Mouse (Mus musculus) left cerebral cortex, adult 2 months (tissue): ENCODE results near the gene Atp10a. TPM values are rescaled to one million over a fixed set of nuclear protein-coding genes. Genes with fewer than 3 reads are reported as not detected.

Experiments used
- DNase-seq, 2 experiments: peaks; one replicate each; pipeline ENCODE4 v3.0.0; 2021 to 2022; ENCODE audit warnings: low spot score in 2 of 2, mixed read lengths in 1 of 2; ENCODE audit errors: extremely low spot score in 1 of 2
- H3K27ac ChIP-seq: fragments of 200-600 bp; 2 replicates; pipeline ENCODE4 v1.8.1; 2022
- H3K4me3 ChIP-seq: fragments of 200-600 bp; 2 replicates; pipeline ENCODE4 v1.8.1; 2022
- CTCF ChIP-seq: fragments of 200-600 bp; IDR thresholded peaks from 2 replicates; pipeline ENCODE4 v1.8.1; 2022; ENCODE audit warnings: antibody characterized with exemption, mild to moderate bottlenecking, moderate library complexity
- intact Hi-C: fragments of 180-260 bp; cut with DNase I; formaldehyde crosslinking; loops from one replicate; pipeline ENCODE4 v1.15.1; 2025
- long read RNA-seq, 2 experiments: library from polyadenylated mRNA; stranded (forward); transcript quantifications; one replicate each; pipeline ENCODE4 v2.0.0; 2021; ENCODE audit warnings: borderline mapping rate in 2 of 2
- total RNA-seq, 2 experiments: library from RNA; stranded (reverse); gene quantifications; 2 replicates each; pipeline ENCODE4 v1.2.3; 2021

Gene Atp10a
- total RNA-seq, result 1 to 10 TPM; 8.8 to 9.2 TPM
- long read RNA-seq, experiment 1, full-length matches to known transcripts, result 18 of 24 reads
- long read RNA-seq, experiment 1, partial matches to known transcripts, result 1 of 24 reads
- long read RNA-seq, experiment 1, other reads (novel, unspliced or antisense), result 5 of 24 reads
- long read RNA-seq, experiment 2, full-length matches to known transcripts, result 15 of 25 reads
- long read RNA-seq, experiment 2, partial matches to known transcripts, result 5 of 25 reads
- long read RNA-seq, experiment 2, other reads (novel, unspliced or antisense), result 5 of 25 reads

DNA sequence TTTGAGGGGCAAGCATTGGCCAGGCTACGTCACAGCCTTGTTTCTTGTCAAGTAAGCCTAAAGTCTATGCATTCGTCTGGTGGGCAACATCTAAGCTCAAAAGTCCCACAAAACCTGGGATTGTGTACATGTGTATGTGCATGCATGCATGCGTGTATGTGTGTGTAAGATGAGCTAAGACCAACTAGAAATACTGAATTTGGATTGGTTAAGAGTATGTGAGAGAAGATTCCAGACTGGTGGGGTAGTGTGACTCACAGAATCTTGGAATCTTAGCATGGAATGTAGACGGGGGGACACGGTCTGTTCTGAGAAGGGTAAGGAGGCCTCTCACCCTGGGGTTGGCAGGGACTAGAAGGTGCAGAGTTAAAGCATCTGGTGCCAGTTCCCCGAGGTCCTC, at the start of gene Atp10a:
Gene Atp10a (plus strand): TSS at position 301 of the 400 bp plus-strand sequence.
- DNase-seq, result no peak
- TF ChIP-seq CTCF, result no peak
- Histone ChIP-seq H3K27ac (no peak within 1 kb of the TSS), H3K4me3 (no peak within 1 kb of the TSS)
- intact Hi-C loops, result no loop called here

DNA sequence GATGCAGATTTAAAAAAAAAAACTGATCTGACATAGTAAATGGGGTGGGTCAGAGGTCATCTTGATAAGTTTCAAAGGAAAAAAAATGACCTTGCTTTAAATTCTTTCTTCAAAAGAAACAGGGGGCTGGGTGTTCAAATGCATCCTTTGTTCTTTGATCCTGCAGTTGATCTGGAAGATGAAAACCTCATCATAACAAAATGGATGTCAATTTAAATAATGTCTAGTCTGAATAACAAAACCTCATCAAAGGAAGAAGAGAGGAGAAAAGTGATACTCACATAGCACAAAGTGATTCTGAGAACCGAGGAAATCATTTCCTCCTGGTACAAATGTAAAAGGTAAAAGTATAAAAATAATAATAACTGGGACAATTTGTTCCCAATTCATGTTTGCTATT, 37.9 kb upstream of the Atp10a start:
- intact Hi-C loops, result no loop called here
- no peak for TF ChIP-seq CTCF
- Histone ChIP-seq H3K4me3 (no peak overlapping the region), H3K27ac (no peak overlapping the region)
- no peak for DNase-seq

DNA sequence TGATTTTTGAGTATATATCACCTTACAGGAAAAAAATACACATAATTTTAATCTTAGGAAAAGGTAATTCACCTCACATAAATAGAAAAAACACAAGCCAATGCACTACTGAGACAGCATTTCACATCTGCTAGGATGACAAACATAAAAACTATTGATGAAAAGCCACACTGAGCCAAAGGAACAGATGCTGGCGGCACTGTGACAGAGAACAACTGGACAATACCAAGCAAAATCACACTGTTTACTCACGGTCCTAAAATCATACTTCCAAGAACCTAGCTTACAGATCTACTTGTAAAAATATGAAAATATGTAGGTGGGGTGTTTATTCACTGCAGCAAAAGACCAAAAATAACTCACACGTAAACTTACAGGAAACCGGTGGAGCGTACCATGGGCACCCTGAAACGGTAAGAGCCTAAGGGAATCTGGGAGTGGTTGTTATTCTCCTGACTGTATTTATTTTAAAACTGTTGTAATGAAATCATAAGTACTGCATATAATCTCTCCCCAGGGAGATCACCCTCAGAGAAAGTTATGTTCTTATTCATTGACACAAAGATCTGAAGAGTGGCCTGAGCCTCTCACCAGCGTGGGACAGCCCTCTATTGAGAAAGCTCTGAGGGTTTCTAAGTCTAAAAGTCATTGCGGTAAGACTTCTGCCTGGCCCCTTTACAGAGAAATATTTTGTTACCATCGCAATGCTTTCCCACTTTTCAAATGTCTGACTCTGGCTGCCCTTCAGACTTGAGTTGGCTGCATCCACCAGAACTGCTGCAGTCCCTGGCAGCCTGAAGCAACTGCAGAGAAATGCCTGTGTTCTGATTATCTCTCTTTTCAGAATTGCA, 29.4 kb upstream of the Atp10a start:
- no peak for DNase-seq
- no peak for TF ChIP-seq CTCF
- H3K27ac ChIP-seq, result no peak overlapping the region
- intact Hi-C loops, result no loop called here
- no peak overlapping the region for H3K4me3 ChIP-seq

DNA sequence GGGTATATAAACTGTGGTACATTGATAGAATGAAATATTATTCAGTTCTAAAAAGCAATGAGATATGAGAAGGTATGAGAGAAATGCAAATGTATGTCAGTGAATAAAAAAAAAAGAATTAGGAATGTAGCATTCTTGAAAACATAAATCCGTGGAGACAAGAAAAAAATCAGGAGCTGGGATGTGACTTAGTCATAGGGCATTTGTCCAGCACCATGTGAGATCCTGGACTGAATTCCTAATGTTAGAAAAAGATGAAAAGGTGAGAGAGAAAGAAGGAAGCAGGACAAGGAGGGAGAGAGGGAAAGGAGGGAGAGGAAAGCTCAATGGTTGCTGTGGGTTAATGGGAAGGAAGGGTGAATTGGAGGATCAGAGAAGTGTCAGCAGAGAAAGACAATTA, 28.6 kb upstream of the Atp10a start:
- DNase-seq, result no peak
- intact Hi-C loops, result no loop called here
- no peak overlapping the region for H3K4me3 ChIP-seq
- no peak overlapping the region for H3K27ac ChIP-seq
- no peak for TF ChIP-seq CTCF

DNA sequence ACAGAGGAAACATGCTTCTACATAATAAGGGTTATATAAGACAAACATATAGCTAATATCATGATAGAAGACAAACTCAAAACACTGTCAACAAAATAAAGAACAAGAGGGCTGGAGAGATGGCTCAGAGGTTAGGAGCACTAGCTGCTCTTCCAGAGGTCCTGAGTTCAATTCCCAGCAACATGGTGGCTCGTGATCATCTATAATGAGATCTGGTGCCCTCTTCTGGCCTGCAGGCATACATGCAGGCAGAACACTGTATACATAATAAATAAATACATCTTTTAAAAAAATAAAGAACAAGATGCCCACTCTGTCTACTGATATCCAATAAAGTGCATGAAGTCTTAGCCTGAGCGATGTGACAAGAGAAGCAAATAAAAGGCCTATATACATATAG, 26.7 kb upstream of the Atp10a start:
- H3K4me3 ChIP-seq, result no peak overlapping the region
- TF ChIP-seq CTCF, result peak; percentile 26
- no peak for DNase-seq
- H3K27ac ChIP-seq, result no peak overlapping the region
- intact Hi-C loops, result no loop called here

DNA sequence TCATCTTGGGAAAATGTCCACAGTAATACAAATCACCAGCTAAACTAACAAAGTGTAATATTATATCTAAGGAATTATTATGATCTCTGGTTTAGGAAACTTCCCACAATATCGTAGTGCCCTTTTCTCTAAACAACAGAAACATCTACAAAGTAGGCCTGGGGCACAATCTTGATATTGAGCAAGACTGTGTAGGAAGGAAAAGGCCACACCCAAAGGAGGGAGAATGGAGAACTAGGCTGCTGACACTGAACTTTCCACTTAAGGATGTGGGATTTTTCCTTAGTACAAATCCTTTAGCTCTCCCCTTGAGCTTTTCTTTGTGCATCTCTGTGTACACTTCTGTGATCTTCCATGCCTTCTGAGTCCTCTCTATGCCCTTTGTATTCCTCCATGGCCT, 22.3 kb upstream of the Atp10a start:
- Histone ChIP-seq H3K4me3 (no peak overlapping the region), H3K27ac (no peak overlapping the region)
- TF ChIP-seq CTCF, result no peak
- no peak for DNase-seq
- intact Hi-C loops, result no loop called here

DNA sequence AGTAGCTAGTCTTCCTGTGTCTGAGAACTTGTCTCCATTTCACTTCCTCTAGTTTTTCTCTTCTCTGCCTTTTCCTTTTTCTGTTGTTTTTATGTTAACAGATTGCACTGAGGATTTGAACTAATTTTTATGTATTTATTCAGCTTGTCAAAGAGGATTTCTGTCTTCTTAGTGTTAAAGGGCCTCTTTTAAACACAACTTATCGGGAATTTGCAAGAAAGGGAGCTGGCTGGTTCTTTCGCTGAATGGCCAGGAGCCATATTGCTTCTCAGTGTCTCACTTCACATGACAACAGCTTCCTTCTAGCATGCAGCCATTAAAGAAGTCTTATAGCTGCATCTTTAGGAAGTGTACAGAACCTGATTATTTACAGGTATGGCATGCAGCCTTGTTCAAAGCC, 16.3 kb upstream of the Atp10a start:
- DNase-seq, result no peak
- Histone ChIP-seq H3K27ac (no peak overlapping the region), H3K4me3 (no peak overlapping the region)
- intact Hi-C loops, result no loop called here
- no peak for TF ChIP-seq CTCF

DNA sequence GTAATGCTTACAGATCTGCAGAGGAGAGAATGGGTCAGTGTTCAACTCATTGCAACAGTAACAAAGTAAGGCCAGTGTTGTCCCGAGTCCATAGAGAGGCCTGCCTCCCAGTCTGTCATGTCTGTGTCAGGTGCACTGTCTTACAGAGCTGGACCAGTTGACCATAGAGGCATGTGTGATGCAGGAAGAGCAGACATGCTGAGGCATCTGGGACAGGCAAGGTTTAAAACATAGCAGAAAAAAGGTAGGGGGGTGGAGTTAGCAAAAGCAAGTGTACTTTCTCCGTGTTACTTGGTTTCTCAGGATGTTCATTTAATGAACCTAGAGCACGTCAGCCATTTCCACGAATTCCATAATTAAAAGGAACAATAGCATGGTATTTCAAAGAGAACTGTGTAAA, 15.5 kb upstream of the Atp10a start:
- H3K4me3 ChIP-seq, result no peak overlapping the region
- no peak overlapping the region for H3K27ac ChIP-seq
- DNase-seq, result no peak
- intact Hi-C loops, result no loop called here
- TF ChIP-seq CTCF, result no peak

DNA sequence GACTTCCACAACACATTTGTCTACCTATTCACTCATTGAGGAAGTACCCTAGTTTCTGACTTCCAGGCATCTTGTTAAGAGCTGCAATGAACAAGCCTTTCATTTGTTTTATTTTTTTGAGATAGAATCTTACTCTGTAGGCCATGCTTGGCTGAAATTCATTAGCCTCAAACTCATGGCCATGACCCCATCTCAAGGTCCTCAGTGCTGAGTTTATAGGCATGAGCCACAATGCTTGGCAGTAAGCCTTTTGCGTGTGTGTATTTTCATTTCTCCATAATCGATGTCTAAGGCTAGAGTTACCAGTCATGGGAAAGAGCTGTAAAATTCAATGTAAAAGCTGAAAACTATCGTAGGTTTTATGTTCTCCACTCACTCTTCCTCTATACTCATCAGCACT, 14.1 kb upstream of the Atp10a start:
- intact Hi-C loops, result no loop called here
- no peak overlapping the region for H3K4me3 ChIP-seq
- TF ChIP-seq CTCF, result no peak
- no peak for DNase-seq
- no peak overlapping the region for H3K27ac ChIP-seq

DNA sequence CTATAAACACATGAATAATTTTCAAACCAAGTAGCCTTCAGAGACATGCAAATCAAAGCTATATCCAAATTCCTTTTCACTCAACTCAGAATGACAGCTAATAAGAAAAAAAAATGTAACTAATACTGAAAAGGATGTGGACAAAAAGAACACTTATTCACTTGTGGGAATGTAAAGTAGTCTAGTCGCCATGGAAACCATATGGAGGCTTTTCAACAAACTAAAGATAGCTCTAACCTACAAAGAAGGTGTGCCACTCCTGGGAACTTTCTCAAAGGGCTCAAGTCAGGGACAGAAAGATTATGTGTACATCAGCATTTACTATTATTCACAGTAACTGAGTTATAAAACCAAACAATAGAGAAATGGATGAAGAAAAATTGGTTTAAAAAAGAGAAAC, 8.6 kb upstream of the Atp10a start:
- H3K4me3 ChIP-seq, result no peak overlapping the region
- no peak for DNase-seq
- H3K27ac ChIP-seq, result no peak overlapping the region
- no peak for TF ChIP-seq CTCF
- intact Hi-C loops, result no loop called here

DNA sequence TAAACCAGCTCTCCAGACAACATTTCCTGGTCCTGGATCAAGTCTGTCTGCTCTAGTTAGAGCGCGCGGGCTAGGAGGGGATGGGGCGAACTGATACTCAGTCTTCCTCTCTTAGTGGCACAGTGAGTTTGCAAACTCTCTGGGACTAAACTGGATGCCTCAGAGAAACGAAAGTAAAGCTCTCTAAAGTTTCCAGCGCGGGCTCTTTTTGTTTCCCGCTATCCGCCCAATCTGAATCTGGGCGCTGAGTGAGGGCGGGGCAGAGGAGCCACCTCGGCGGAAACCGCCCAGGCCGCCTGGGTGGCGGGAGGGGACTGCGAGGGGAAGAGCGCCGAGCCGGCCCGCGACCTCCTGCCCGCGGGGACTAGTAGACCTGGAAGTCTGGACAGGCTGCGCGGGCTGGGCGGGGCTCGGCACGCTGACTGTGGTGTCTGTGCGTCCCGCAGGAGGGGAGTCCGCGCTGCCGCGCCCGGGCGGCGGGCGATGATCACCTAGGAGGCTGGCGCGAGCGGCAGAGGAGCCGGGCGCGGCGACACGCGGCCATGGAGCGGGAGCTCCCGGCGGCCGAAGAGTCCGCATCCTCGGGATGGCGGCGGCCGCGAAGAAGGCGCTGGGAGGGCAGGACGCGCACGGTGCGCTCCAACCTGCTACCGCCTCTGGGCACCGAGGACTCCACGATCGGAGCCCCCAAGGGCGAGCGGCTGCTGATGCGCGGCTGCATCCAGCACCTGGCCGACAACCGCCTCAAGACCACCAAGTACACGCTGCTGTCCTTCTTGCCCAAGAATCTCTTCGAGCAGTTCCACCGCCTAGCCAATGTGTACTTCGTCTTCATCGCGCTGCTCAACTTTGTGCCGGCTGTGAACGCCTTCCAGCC, 2.2 kb downstream of the Atp10a start:
- DNase-seq, result peak; percentile 34 to 37
- TF ChIP-seq CTCF, result no peak
- intact Hi-C loops, result no loop called here
- H3K4me3 ChIP-seq, result peak overlapping the region; percentile 75
- H3K27ac ChIP-seq, result peak overlapping the region; percentile 66
